Mouse (Mus musculus) ES-E14 (cell line): Measurements from ENCODE around the gene Vps41. TPM values are rescaled to one million over a fixed set of nuclear protein-coding genes. Genes with fewer than 3 reads are reported as not detected.

Experiments
- DNase-seq: peaks from one replicate; pipeline ENCODE4 v3.0.0-alpha.2; 2013; ENCODE audit warnings: low read depth, low spot score
- H3K27ac ChIP-seq: 2 replicates; pipeline ENCODE4 v1.5.1; 2012; ENCODE audit warnings: low read depth, mild to moderate bottlenecking, low read length, moderate library complexity, mixed read lengths; ENCODE audit not compliant: poor library complexity, insufficient read depth, severe bottlenecking
- H3K36me3 ChIP-seq: 2 replicates; pipeline ENCODE4 v1.6.1; 2012; ENCODE audit warnings: mild to moderate bottlenecking, low read length, moderate library complexity, mixed read lengths; ENCODE audit not compliant: control insufficient read depth, poor library complexity, insufficient read depth, severe bottlenecking
- H3K4me1 ChIP-seq, 2 experiments: fragments of 150-350 bp in 1 of 2; sonication (generic) in 1 of 2; 2 replicates each; pipeline ENCODE4 v1.6.1; 2012; ENCODE audit warnings: low read length in 2 of 2, mild to moderate bottlenecking in 1 of 2, mixed read lengths in 1 of 2; ENCODE audit not compliant: control insufficient read depth in 2 of 2, insufficient read depth in 2 of 2, poor library complexity in 1 of 2
- H3K4me3 ChIP-seq, 2 experiments: fragments of 150-350 bp in 1 of 2; sonication (generic) in 1 of 2; 2 replicates each; pipeline ENCODE4 v1.5.1; 2012; ENCODE audit warnings: low read length in 2 of 2, low read depth in 1 of 2, mild to moderate bottlenecking in 1 of 2, mixed read lengths in 1 of 2; ENCODE audit not compliant: insufficient read depth in 1 of 2, poor library complexity in 1 of 2, severe bottlenecking in 1 of 2
- H3K9ac ChIP-seq: 2 replicates; pipeline ENCODE4 v1.6.1; 2012; ENCODE audit warnings: low read depth, mild to moderate bottlenecking, low read length, mixed read lengths; ENCODE audit not compliant: poor library complexity, insufficient read depth, severe bottlenecking
- H3K9me3 ChIP-seq: fragments of 150-350 bp; sonication (generic); 2 replicates; pipeline ENCODE4 v1.6.1; 2012; ENCODE audit warnings: low read depth, mild to moderate bottlenecking, low read length; ENCODE audit not compliant: control insufficient read depth, insufficient read depth
- CHD2 ChIP-seq: IDR thresholded peaks from 2 replicates; pipeline ENCODE4 v1.6.1; 2014; ENCODE audit warnings: mild to moderate bottlenecking, low read depth, low read length, inconsistent platforms
- HCFC1 ChIP-seq: IDR thresholded peaks from 2 replicates; pipeline ENCODE4 v1.6.1; 2012; ENCODE audit warnings: low read length, inconsistent platforms, borderline replicate concordance; ENCODE audit not compliant: insufficient read depth
- MAFK ChIP-seq: IDR thresholded peaks from 2 replicates; pipeline ENCODE4 v1.6.1; 2014; ENCODE audit warnings: mild to moderate bottlenecking, low read depth, low read length, inconsistent platforms; ENCODE audit not compliant: insufficient read depth
- ZC3H11A ChIP-seq: IDR thresholded peaks from 2 replicates; pipeline ENCODE4 v1.6.1; 2012; ENCODE audit warnings: low read depth, mild to moderate bottlenecking, inconsistent platforms, low read length, borderline replicate concordance
- ZNF384 ChIP-seq: IDR thresholded peaks from 2 replicates; pipeline ENCODE4 v1.6.1; 2012; ENCODE audit warnings: low read depth, low read length, inconsistent platforms
- in situ Hi-C, 2 experiments: fragments of 600-800 bp; cut with MboI; formaldehyde crosslinking; loops; one replicate each; pipeline ENCODE4 v1.15.1; 2025; ENCODE audit warnings: low sequenced_read_pairs in 2 of 2, inconsistent platforms in 1 of 2; ENCODE audit not compliant: unreplicated experiment in 2 of 2
- total RNA-seq: library from RNA; depleted of rRNA; stranded (reverse); fragments of 300-350 nt; gene quantifications from 2 replicates; pipeline ENCODE4 v1.2.3, GENCODE M21; 2012

Gene Vps41
- total RNA-seq, 1 experiment, result 52.4 TPM

DNA sequence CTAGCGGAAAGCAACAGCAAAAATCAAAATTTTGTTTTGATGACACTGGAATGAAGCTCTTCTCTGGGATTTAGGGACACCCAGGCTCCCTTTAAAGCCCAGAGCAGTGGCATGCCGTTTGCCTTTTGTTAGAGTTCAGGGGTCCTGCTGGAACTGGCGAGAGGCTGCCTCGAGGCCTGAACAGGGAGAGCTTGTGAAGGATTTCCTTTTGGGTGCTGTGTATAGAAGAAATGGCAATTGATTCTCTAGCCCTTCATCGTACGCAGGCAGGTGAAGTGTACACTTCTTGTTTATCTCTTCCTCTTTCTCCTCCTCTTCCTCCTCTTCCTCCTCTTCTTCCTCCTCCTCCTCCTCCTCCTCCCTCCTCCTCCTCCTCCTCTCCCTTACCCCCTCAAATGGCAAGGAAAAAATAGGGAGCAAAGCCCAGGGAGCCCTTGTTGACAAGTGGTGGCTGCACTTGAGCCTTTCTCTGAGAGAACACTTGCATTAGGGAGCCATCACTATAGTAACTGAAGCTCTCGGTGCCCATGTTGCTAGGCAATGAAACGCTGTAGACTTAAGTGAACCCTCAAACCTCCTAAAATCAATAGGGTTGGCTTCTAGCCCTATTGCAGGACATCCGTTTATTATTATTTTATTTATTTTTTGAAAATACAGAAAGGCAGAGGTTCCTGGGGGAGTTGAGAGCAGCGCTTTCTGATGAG, 107.5 kb downstream of the Vps41 start:
- in situ Hi-C loops, result no loop called here
- Histone ChIP-seq H3K27ac (no peak overlapping the region), H3K4me1 (no peaks in the 10 kb centered on the region), H3K9me3 (no peaks in the 10 kb centered on the region), H3K36me3 (0 out of 2 replicates have a peak, but pooled peaks cover 4% of the 10 kb centered on the region), H3K9ac (no peak overlapping the region), H3K4me3 (no peak overlapping the region)
- DNase-seq, result no peak
- TF ChIP-seq HCFC1 (no peak), MAFK (no peak), ZNF384 (no peak), CHD2 (no peak), ZC3H11A (no peak)

DNA sequence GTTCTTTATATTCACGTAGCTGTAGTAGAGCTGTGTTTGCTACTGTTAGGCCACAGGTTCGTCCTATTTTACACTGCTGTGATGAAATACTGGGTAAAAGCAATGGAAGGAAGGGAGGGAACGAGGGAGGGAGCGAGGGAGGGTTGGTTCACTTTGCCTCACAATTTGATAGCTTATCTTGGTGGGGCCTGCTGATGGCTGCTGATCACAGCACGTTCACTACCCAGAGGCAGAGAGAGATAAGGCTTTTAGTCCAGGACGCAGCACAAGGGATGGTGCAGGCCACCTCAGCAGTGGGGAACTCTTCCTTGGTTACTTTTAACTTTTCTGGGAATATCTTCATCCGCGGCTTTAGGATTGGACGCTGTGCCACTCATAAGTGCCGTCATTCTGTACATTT, 109.9 kb downstream of the Vps41 start:
- in situ Hi-C loops, result no loop called here
- H3K4me1 ChIP-seq, result no peaks in the 10 kb centered on the region
- H3K27ac ChIP-seq, result no peak overlapping the region
- DNase-seq, result no peak
- TF ChIP-seq CHD2 (no peak), ZC3H11A (no peak), MAFK (no peak), HCFC1 (no peak), ZNF384 (no peak)
- H3K9ac ChIP-seq, result no peak overlapping the region
- H3K36me3 ChIP-seq, result 0 out of 2 replicates have a peak, but pooled peaks cover 4% of the 10 kb centered on the region
- H3K9me3 ChIP-seq, result no peaks in the 10 kb centered on the region
- H3K4me3 ChIP-seq, result no peak overlapping the region

DNA sequence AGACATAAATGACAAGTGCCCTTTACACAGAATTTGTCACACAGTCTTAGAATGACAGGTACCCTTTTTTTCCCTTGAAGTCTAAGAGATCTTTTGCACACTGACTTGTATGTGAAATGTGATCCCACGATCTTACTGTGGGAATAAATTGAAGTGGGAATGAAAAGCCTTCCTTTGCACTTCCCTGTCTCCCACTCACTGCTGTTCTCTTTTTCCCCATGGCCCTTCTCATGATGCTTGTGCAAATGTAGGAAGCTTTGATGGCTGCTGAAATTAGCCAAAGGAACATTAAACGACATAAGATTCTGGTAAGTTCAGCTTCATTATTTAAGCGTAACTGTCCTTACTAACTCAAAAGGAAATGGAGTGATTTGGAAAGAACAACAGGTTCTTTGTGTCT, 113.4 kb downstream of the Vps41 start:
- TF ChIP-seq ZNF384 (no peak), CHD2 (no peak), MAFK (no peak), HCFC1 (no peak), ZC3H11A (no peak)
- H3K4me1 ChIP-seq, result no peaks in the 10 kb centered on the region
- DNase-seq, result no peak
- H3K36me3 ChIP-seq, result 0 out of 2 replicates have a peak, but pooled peaks cover 4% of the 10 kb centered on the region
- in situ Hi-C loops, result no loop called here
- no peaks in the 10 kb centered on the region for H3K9me3 ChIP-seq
- H3K27ac ChIP-seq, result no peak overlapping the region
- no peak overlapping the region for H3K4me3 ChIP-seq
- no peak overlapping the region for H3K9ac ChIP-seq

DNA sequence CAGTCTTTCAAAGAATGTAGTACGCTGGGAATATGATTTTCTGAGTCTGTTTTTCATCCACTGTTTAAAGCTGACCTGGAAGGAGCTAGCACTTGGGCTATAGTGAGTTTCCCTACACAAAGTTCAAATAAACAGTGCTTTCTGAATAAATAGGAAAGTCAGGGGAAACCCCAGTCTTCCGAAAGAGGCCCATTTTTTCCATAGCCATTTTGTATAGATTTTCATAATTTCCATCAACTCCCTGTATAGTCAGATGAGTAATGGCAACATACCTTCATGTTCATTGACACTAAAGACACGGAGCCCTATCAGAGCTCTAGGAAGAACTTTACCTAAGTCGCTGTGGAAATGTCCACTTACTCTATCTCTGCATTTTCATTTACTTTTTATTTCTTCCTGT, 122.1 kb downstream of the Vps41 start:
- DNase-seq, result no peak
- Histone ChIP-seq H3K4me3 (no peak overlapping the region), H3K27ac (no peak overlapping the region), H3K9ac (no peak overlapping the region), H3K9me3 (no peaks in the 10 kb centered on the region), H3K36me3 (no peaks in the 10 kb centered on the region), H3K4me1 (peaks cover 0 to 4% of the 10 kb centered on the region in 2 experiments; a peak in 1 of 4 replicates)
- no peak for TF ChIP-seq HCFC1
- in situ Hi-C loops, result no loop called here

DNA sequence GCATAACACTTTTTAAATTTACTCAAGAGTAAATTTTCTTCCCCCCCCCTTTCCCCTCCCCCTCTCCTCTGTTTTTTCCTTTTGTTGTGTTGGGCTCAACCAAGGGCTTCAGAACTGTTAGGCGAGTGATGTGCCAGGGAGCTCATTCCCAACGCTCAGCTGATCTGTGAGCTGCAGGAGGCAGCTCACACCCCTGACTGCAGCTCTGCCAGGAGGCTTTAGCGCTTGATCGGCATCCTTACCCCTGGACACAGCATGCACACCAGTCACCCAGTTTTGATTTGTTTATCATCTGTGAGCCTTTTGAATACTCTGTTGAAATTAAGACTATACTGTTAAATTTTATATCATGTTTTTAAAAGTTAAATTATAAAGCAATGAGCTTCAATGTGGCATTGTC, 123.3 kb downstream of the Vps41 start:
- Histone ChIP-seq H3K36me3 (no peaks in the 10 kb centered on the region), H3K9ac (no peak overlapping the region), H3K4me3 (no peak overlapping the region), H3K9me3 (no peaks in the 10 kb centered on the region), H3K27ac (no peak overlapping the region), H3K4me1 (peaks cover 0 to 4% of the 10 kb centered on the region in 2 experiments; a peak in 1 of 4 replicates)
- in situ Hi-C loops, result no loop called here
- TF ChIP-seq ZNF384 (no peak), MAFK (no peak), ZC3H11A (no peak), CHD2 (no peak), HCFC1 (no peak)
- no peak for DNase-seq
